Mouse (Mus musculus) heart, embryonic 14.5 days (tissue): ENCODE data around the gene Slc2a8. TPM values are rescaled to one million over a fixed set of nuclear protein-coding genes. Genes with fewer than 3 reads are reported as not detected.

Source experiments
- polyA plus RNA-seq: library from polyadenylated mRNA; unstranded; fragments of >200 nt; fragmentation: Nextera tagmentation; extraction: Ambion mirVana; gene quantifications from 2 replicates; pipeline ENCODE4 v1.2.1, GENCODE M21; 2014

Gene Slc2a8
- polyA plus RNA-seq, 1 experiment from 2014 or later, result 16.9 TPM

Other genes starting within 250 kb of the Slc2a8 start
- gene 6330409D20Rik, start 241.1 kb downstream of the Slc2a8 start, polyA plus RNA-seq, result 0.68 TPM in 1 of 2 replicates, not detected in the other
- 38.0 and 42.7 TPM in 2 replicates for gene Tor2a, start 224.8 kb downstream of the Slc2a8 start, polyA plus RNA-seq
- gene Ttc16, start 206.4 kb downstream of the Slc2a8 start, polyA plus RNA-seq, result 0.22 TPM in 1 of 2 replicates, not detected in the other
- gene Ptrh1, start 206.3 kb downstream of the Slc2a8 start, polyA plus RNA-seq, result 2.6 and 3.6 TPM in 2 replicates
- 0.35 and 0.36 TPM in 2 replicates for gene Cfap157, start 197.7 kb downstream of the Slc2a8 start, polyA plus RNA-seq
- 28.7 and 29.7 TPM in 2 replicates for gene Stxbp1, start 134.8 kb downstream of the Slc2a8 start, polyA plus RNA-seq
- gene Fam129b, start 106.0 kb downstream of the Slc2a8 start, polyA plus RNA-seq, result 18.1 and 25.1 TPM in 2 replicates
- 112 and 129 TPM in 2 replicates for gene Rpl12, start 20.5 kb downstream of the Slc2a8 start, polyA plus RNA-seq
- 6.3 and 7.4 TPM in 2 replicates for gene Lrsam1, start 20.5 kb downstream of the Slc2a8 start, polyA plus RNA-seq
- gene Garnl3, start 149.6 kb upstream of the Slc2a8 start, polyA plus RNA-seq, result 9.0 and 11.0 TPM in 2 replicates
- 51.4 and 58.2 TPM in 2 replicates for gene Angptl2, start 234.0 kb upstream of the Slc2a8 start, polyA plus RNA-seq